Mouse (Mus musculus) ES-E14 (cell line): Measurements from ENCODE around the gene Bcar3. TPM values are rescaled to one million over a fixed set of nuclear protein-coding genes. Genes with fewer than 3 reads are reported as not detected.

ENCODE experiments used
- DNase-seq: peaks from one replicate; pipeline ENCODE4 v3.0.0-alpha.2; 2013; ENCODE audit warnings: low read depth, low spot score
- H3K27ac ChIP-seq: 2 replicates; pipeline ENCODE4 v1.5.1; 2012; ENCODE audit warnings: low read depth, mild to moderate bottlenecking, low read length, moderate library complexity, mixed read lengths; ENCODE audit not compliant: poor library complexity, insufficient read depth, severe bottlenecking
- H3K36me3 ChIP-seq: 2 replicates; pipeline ENCODE4 v1.6.1; 2012; ENCODE audit warnings: mild to moderate bottlenecking, low read length, moderate library complexity, mixed read lengths; ENCODE audit not compliant: control insufficient read depth, poor library complexity, insufficient read depth, severe bottlenecking
- H3K4me1 ChIP-seq, 2 experiments: fragments of 150-350 bp in 1 of 2; sonication (generic) in 1 of 2; 2 replicates each; pipeline ENCODE4 v1.6.1; 2012; ENCODE audit warnings: low read length in 2 of 2, mild to moderate bottlenecking in 1 of 2, mixed read lengths in 1 of 2; ENCODE audit not compliant: control insufficient read depth in 2 of 2, insufficient read depth in 2 of 2, poor library complexity in 1 of 2
- H3K4me3 ChIP-seq, 2 experiments: fragments of 150-350 bp in 1 of 2; sonication (generic) in 1 of 2; 2 replicates each; pipeline ENCODE4 v1.5.1; 2012; ENCODE audit warnings: low read length in 2 of 2, low read depth in 1 of 2, mild to moderate bottlenecking in 1 of 2, mixed read lengths in 1 of 2; ENCODE audit not compliant: insufficient read depth in 1 of 2, poor library complexity in 1 of 2, severe bottlenecking in 1 of 2
- H3K9ac ChIP-seq: 2 replicates; pipeline ENCODE4 v1.6.1; 2012; ENCODE audit warnings: low read depth, mild to moderate bottlenecking, low read length, mixed read lengths; ENCODE audit not compliant: poor library complexity, insufficient read depth, severe bottlenecking
- H3K9me3 ChIP-seq: fragments of 150-350 bp; sonication (generic); 2 replicates; pipeline ENCODE4 v1.6.1; 2012; ENCODE audit warnings: low read depth, mild to moderate bottlenecking, low read length; ENCODE audit not compliant: control insufficient read depth, insufficient read depth
- CHD2 ChIP-seq: IDR thresholded peaks from 2 replicates; pipeline ENCODE4 v1.6.1; 2014; ENCODE audit warnings: mild to moderate bottlenecking, low read depth, low read length, inconsistent platforms
- HCFC1 ChIP-seq: IDR thresholded peaks from 2 replicates; pipeline ENCODE4 v1.6.1; 2012; ENCODE audit warnings: low read length, inconsistent platforms, borderline replicate concordance; ENCODE audit not compliant: insufficient read depth
- MAFK ChIP-seq: IDR thresholded peaks from 2 replicates; pipeline ENCODE4 v1.6.1; 2014; ENCODE audit warnings: mild to moderate bottlenecking, low read depth, low read length, inconsistent platforms; ENCODE audit not compliant: insufficient read depth
- ZC3H11A ChIP-seq: IDR thresholded peaks from 2 replicates; pipeline ENCODE4 v1.6.1; 2012; ENCODE audit warnings: low read depth, mild to moderate bottlenecking, inconsistent platforms, low read length, borderline replicate concordance
- ZNF384 ChIP-seq: IDR thresholded peaks from 2 replicates; pipeline ENCODE4 v1.6.1; 2012; ENCODE audit warnings: low read depth, low read length, inconsistent platforms
- in situ Hi-C, 2 experiments: fragments of 600-800 bp; cut with MboI; formaldehyde crosslinking; loops; one replicate each; pipeline ENCODE4 v1.15.1; 2025; ENCODE audit warnings: low sequenced_read_pairs in 2 of 2, inconsistent platforms in 1 of 2; ENCODE audit not compliant: unreplicated experiment in 2 of 2
- total RNA-seq: library from RNA; depleted of rRNA; stranded (reverse); fragments of 300-350 nt; gene quantifications from 2 replicates; pipeline ENCODE4 v1.2.3, GENCODE M21; 2012

Gene Bcar3
- total RNA-seq, 1 experiment: 24.5 TPM

GRCm38 (mm10) chr3:122521294-122521693 is 227.4 kb downstream of the Bcar3 start:
- Histone ChIP-seq H3K9me3 (no peaks in the 10 kb centered on the region), H3K4me1 (no peaks in the 10 kb centered on the region), H3K36me3 (peaks cover 47% of the 10 kb centered on the region), H3K27ac (no peak overlapping the region), H3K4me3 (no peak overlapping the region), H3K9ac (no peak overlapping the region)
- DNase-seq: no peak
- in situ Hi-C loops: no loop called here
- TF ChIP-seq ZNF384: no peak
- TF ChIP-seq ZC3H11A: no peak
- TF ChIP-seq HCFC1: no peak
- TF ChIP-seq MAFK: no peak
- no peak for TF ChIP-seq CHD2

DNA sequence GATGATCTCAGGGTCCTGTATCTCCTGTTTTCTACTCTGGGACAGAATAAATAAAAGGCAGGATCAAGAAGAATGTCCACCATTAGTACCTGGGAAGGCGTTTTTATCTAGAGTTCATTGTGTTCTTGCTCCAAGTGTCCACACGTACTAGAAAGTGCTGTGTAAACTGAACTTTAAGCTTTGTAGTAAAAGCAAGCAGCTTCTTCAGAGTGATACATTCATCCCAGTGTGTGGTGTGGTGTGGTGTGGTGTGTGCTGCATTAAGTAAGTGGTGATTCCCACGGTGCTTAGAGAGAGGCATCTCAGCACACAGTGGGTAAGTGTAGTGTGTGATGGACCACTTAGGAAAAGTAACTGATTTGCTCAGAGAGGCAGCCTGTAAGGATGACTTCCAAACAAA is 234.5 kb downstream of the Bcar3 start:
- DNase-seq: no peak
- Histone ChIP-seq H3K4me3 (no peak overlapping the region), H3K36me3 (peaks cover 39% of the 10 kb centered on the region), H3K27ac (no peak overlapping the region), H3K9me3 (no peaks in the 10 kb centered on the region), H3K9ac (no peak overlapping the region), H3K4me1 (no peaks in the 10 kb centered on the region)
- TF ChIP-seq ZC3H11A (no peak), CHD2 (no peak), HCFC1 (no peak), ZNF384 (no peak), MAFK (no peak)
- in situ Hi-C loops: no loop called here

- TF ChIP-seq ZC3H11A (no peak), ZNF384 (no peak), HCFC1 (no peak), CHD2 (no peak), MAFK (no peak)
- Histone ChIP-seq H3K4me3 (no peak overlapping the region), H3K9me3 (no peaks in the 10 kb centered on the region), H3K9ac (no peak overlapping the region), H3K27ac (no peak overlapping the region), H3K4me1 (no peaks in the 10 kb centered on the region), H3K36me3 (peaks cover 15% of the 10 kb centered on the region)
- DNase-seq: no peak
- in situ Hi-C loops: no loop called here
Measured at GRCm38 (mm10) chr3:122535938-122536703, 242.2 kb downstream of the Bcar3 start.

DNA sequence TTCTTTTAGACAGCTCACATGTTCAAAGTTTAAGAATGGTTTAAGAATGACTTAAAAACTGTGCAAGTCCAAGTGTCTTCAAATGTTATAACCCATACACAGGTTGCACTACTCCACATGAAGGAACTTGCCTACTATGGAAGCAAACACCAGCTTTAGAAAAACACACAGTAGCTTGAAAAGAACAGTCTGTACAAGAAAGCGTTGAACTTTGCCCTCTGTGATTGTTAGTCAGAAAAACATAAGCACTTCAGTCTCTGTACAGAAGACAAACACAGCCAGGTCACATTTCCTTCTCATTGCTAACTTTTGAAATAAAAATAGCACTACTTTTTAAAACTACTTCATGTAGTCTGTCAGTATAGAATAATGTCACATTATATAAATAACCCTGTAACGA is 244.9 kb downstream of the Bcar3 start:
- Histone ChIP-seq H3K4me3 (no peak overlapping the region), H3K27ac (no peak overlapping the region), H3K9me3 (no peaks in the 10 kb centered on the region), H3K9ac (no peak overlapping the region), H3K36me3 (peaks cover 12% of the 10 kb centered on the region), H3K4me1 (no peaks in the 10 kb centered on the region)
- no peak for DNase-seq
- no peak for TF ChIP-seq CHD2
- no peak for TF ChIP-seq ZNF384
- TF ChIP-seq MAFK: no peak
- TF ChIP-seq HCFC1: no peak
- no peak for TF ChIP-seq ZC3H11A
- in situ Hi-C loops: no loop called here
